Mouse (Mus musculus) ovary, adult 18-20 months (tissue): Measurements from ENCODE around the gene Zglp1.

ENCODE experiments used
- DNase-seq: peaks from one replicate; pipeline ENCODE4 v3.0.0; 2022; ENCODE audit warnings: low spot score, mixed read lengths

Zglp1 gene

DNA sequence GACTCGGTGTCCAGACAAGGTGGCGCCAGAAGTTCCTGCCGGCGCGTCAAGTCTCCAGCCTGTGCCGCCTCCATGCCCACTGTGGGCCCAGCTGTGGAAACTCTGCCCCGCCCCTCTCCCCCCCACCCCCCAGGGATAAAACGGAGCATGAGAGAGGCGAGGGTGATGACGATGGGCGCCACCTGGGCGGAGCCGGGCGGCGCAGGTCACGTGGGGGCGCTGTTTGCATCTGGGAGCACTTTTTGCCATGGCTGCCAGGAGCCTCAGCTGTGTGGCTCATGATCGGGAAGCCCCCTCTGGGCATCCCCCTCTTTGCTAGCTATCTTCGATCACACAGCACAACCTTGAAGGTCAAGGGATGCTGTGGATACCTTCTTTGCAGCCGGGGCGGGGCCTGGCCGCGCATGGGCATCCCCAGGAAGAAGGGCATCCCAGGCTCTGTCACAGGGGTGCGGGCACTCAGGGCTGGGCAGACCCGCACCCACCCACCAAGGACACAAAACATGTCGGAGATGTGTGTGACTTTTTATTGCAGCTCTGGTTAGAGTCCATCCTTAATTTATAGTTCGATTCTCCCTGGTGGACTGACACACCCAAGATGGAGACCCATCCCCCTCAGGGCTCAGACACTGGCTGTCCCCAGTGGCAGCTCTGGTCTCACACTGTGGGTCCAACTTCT is at the start of gene Zglp1:
Zglp1 (minus strand) TSS at position 88 of the 679 bp plus-strand sequence.
- DNase-seq: no peak

GRCm38 (mm10) chr9:21115105-21115504 is 48.2 kb upstream of the Zglp1 start:
- DNase-seq: no peak

DNA sequence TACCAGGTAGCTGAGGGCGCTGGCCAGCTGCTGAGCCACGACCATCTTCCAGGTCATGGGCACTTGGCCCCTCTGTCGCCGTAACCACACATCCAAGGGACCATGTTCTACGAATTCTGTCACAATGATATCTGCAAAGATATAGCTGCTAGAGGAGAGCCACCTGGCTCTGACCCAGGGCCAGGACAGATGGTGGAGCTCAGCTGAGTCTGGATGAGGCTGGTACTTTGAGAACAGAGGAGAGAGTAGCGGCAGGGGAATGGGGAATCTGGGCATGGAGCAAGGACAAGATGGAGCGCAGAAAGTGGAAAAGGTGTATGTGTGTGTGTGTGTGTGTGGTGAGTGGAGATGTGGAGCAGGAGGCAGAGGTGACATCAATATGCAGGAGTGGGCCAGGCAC is 47.3 kb upstream of the Zglp1 start:
- no peak for DNase-seq

- no peak for DNase-seq
Observed at GRCm38 (mm10) chr9:21113751-21114150, 46.9 kb upstream of the Zglp1 start.

DNA sequence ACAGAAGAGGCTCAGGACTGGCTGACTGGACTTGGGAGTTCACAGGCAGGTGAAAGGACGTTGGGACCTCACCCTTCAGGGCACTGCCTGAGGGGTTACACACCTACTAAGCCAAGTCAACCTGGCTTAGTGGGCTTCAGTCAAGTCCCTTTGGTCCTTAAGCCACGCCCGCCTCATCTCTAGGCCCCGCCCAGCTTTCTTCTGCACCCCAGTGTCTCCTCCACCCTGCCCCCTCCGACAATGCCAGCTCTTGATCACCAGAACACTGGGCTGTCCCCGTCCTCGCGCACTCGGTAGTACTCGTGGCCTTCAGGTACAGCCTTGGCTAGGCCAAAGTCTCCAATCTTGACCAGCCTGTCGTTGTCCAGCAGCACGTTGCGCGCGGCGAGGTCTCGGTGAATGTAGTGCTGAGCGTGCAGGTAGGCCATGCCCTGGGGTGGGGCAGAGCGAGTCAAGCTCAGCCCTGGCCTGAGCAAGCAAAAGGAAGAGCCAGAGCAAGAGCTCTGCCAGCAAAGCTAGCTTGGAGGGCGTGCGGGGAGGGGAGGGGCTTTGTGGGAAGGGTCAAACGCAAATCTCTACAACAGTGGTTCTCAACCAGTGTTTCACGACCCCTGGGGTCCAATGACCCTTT is 40.8 kb upstream of the Zglp1 start:
- DNase-seq: no peak

GRCm38 (mm10) chr9:21105760-21106564 is 39.1 kb upstream of the Zglp1 start:
- no peak for DNase-seq

GRCm38 (mm10) chr9:21104814-21105213 is 37.9 kb upstream of the Zglp1 start:
- no peak for DNase-seq

DNA sequence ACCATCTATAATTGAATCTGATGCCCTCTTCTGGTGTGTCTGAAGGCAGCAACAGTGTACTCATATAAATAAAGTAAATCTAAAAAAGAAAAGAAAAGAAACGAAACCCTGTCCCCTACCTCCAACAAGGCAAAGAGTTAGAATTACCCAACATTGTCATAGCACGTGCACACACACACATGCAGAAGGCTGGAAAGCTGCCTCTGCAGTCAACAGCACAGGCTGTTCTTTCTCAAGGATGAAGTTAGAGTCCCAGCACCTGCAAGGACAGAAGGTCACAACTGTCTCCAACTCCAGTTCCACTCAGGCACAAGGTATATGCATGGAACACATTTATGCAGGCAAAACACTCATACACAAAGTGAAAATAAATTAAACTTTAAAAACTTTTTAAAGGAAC is 35.2 kb upstream of the Zglp1 start:
- no peak for DNase-seq

- DNase-seq: no peak
Observed at GRCm38 (mm10) chr9:21100447-21101161, 33.7 kb upstream of the Zglp1 start.

DNA sequence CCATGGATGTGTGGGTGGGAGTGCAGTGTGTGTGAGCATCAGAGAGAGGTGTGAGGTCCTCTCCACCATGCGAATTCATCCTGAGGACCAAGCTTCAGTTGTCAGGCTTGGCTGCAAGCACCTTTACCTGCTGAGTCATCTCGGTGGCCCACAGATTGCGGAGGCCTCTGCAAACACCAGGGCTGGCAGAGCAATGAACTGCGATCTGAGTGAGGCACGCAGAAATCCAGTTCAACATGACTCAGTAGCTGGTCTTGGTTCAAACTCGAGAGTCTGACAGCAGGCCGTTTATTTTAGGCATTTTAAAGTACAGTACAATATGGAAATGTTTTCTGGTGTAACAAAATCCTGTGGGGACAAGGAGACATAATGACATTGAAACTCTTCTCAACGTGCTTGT is 30.9 kb upstream of the Zglp1 start:
- no peak for DNase-seq

DNA sequence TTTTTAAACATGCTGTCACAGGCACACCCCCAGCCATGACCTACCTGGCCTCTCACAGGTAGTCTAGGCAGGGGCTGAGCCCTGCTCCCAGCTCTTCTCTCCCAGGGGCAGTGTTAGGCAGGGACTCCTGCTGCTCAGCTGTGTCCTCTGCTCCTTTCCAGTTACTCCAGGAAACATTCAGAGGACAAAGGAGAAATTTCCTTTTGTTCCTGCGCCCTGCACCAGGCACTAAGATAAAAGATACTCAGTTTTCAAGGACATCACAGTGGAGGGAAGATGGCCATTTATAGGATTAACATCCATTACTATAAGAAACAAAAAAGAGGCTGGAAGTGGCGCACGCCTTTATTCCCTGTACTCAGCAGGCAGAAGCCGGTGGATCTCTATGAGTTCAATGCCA is 29.1 kb upstream of the Zglp1 start:
- DNase-seq: no peak

DNA sequence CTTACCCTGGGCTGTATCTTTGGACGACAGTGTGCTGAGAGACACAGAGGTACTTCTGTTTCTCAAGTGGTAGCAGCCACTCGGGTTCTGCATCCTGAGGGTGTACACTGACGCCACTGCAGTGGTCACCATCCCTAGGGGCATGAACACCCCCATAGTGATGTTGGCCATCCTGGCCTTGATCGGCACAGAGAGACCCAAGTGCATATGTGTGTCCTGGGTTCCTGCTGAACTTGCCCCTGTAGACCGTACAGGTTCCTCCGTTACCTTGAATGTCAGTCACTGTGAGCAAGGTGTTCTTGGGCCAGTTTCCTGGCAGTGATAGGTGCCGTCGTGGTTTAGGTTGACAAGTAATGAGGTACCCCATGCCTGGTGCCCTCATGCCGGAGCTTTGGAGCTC is 26.5 kb upstream of the Zglp1 start:
- DNase-seq: no peak

GRCm38 (mm10) chr9:21091707-21092320 is 24.9 kb upstream of the Zglp1 start, which contains the start of the genes Gm38431 and Raver1:
Gm38431 (minus strand) TSS chr9:21091997.
Raver1 (minus strand) TSS chr9:21092008.
- DNase-seq: peak; percentile 98

- DNase-seq: no peak
Observed at GRCm38 (mm10) chr9:21090972-21091706, 24.2 kb upstream of the Zglp1 start.

- DNase-seq: no peak
Observed at GRCm38 (mm10) chr9:21090537-21090936, 23.6 kb upstream of the Zglp1 start.

DNA sequence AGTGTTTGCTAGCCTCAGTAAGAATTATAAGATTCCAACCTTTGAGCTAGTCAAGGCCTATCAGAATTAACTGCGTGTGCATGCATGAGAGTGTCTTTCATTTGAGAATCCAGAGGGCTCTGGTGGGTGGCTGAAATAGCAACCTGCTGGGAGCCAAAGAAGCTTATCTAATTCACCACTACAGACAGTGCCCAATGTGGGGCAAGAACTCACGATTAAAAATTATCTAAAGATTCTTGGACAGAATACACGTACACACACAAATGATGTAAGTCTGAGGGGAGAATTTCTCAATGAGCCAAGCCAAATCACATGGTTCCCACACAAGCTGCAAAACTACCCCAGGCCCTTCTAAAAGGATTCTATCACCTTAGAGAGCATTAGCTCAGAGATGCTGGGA is 16.4 kb upstream of the Zglp1 start:
- no peak for DNase-seq

DNA sequence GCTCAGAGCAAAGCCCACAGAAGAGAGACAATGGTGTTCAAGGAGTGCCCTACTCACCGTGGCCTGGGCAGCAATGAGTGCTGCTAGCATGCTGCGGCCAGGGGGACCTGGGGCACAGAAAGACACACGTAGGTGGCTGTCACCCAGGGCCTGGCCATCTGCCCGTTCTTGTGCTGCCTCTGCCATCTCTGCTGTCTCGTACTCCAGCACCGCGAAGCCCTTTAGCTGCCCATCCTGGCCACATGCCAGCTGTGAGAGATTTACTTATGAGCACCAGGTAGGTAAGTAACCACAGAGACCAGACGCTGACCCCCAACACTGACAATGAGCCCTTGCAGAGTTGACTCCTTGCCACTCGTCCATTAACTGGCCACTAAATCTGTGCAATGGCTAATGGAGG is 14.2 kb upstream of the Zglp1 start:
- DNase-seq: no peak

DNA sequence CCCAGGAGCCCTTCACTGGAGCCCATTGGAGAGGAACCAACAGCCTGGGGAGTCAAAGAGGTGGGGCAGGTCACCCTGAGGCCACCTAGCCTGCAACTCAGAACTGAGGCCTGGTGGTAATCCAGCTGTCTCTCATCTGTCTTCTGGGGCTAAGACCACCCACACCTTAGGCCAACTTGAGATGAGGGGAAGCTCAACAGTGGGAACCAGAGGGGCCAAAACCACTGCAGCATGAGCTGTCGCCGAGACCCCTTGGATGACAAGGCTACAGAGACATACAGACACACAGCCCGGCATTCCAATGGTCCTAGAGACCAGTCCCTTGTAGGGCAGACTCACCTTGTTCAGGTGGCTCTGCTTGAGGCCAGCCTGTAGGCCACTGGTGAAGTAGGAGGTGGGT is 8.7 kb upstream of the Zglp1 start:
- DNase-seq: no peak

DNA sequence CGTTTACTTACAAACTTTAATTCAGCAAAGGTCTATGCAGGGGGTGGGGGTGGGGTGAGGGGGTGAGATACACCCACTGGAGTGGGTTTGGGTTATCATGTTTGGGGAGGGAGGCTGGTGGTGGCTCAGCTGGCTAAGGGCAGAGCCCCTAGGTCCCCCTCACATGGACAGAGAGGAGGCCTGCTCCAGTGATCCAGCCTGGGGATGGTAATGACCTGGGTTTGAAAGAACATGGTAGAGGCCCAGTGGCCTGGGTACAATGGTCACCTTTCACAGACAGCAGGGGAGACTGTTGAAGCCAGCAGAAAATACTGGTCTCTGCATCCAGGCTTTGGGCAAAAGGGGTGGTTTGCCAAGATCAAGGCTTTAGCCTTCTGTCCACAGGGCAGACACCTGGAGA is 7.3 kb upstream of the Zglp1 start:
- no peak for DNase-seq

DNA sequence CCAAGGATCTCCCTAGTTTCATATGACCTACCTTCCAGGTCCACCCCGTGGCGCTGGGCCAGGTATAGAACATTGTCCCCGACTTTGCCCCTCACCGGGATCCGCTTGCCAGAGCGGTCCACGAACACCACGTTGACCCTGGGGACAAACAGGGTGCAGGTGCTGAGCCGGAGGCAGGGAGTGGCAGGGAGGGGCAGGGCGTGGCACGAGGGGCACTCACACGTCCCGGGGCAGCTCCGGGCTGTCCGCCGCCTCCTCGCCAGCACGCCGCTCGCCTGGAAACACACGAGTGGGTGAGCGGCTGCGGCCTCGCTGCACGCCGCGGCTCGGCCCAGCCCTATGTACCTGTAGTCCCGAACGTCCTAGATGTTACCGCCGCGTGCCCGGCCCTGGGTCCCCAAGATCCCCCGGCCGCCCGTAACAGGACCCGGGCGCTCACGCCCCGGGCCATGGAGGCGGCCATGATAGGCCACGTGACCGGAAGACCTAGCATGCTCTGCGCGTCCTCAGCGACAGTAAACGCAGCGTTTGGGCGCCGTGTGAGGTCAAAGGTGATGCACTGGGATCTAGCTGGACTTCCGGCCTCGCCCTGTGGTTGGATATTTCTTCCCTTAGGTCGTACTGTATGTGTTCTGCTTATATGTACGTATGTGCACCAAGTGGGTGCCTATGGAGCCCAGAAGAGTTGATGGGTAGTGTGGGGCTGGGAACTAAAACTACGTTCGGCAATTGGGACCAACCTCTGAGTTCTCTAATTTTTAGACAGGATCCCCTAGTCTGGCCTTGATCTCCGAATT is 6.3 kb upstream of the Zglp1 start, which contains the start of the genes Gm49373 and Fdx1l:
Gm49373 (minus strand) TSS at position 53 of the 797 bp plus-strand sequence.
Fdx1l (minus strand) TSS at position 571 of the 797 bp plus-strand sequence.
- DNase-seq: peak; percentile 83
